Mouse (Mus musculus): ENCODE measurements around the gene Asic2.

- TF ChIP-seq POLR2A (IDR thresholded peaks at IDR 0.05; ENCODE audit: borderline replicate concordance, control insufficient read depth, low read depth, low read length) (no peak), CTCF (IDR thresholded peaks at IDR 0.05; ENCODE audit: control insufficient read depth, insufficient read depth, low read length) (no peak)
These were observed 1122.8 kb downstream of the Asic2 start for GRCm38 (mm10) chr11:80845486-80845885.
